ENCODE assay signal across 20 mouse cellular contexts in genomic region chr10:26725255-26725654, GRCm38 (mm10). TPM values are rescaled to one million over a fixed set of nuclear protein-coding genes. Genes with fewer than 3 reads are reported as not detected.
DNase-seq lines count a peak whose midpoint lies in the region; ATAC-seq lines count a peak whose summit lies in the region.
"Had no signal": no experiment of that assay in that cellular context is flagged by ENCODE, and none has a peak within 500 bp of the region (broad histone marks: within the 10 kb centered on the region; RNA-seq: fewer than 3 reads in every experiment).

No protein-coding gene starts in this region.

- intact Hi-C loops in left cerebral cortex, postnatal 25 days (cut with DNase I) = no loop called here

- no peaks in the 10 kb centered on the region for H3K9me3 ChIP-seq in forebrain, embryonic 16.5 days (ENCODE audit: control insufficient read depth, low read length)
- H3K9me3 ChIP-seq: forebrain, embryonic 12.5 days had no signal

- no peak overlapping the region for H3K4me2 ChIP-seq in forebrain, embryonic 16.5 days (ENCODE audit: low read length)
- H3K4me2 ChIP-seq: embryonic facial prominence, embryonic 12.5 days; forebrain, embryonic 12.5 days had no signal

- H3K4me3 ChIP-seq in forebrain, embryonic 16.5 days (replicated peaks; ENCODE audit: low read length) = no peak overlapping the region
- H3K4me3 ChIP-seq: embryonic facial prominence, embryonic 10.5 days; embryonic facial prominence, embryonic 12.5 days; forebrain, embryonic 12.5 days had no signal

- H3K27me3 ChIP-seq in forebrain, embryonic 16.5 days (replicated peaks; ENCODE audit: control insufficient read depth, insufficient read depth, low read length) = no peaks in the 10 kb centered on the region
- H3K27me3 ChIP-seq: embryonic facial prominence, embryonic 12.5 days; forebrain, embryonic 12.5 days had no signal

- H3K36me3 ChIP-seq in forebrain, embryonic 16.5 days (ENCODE audit: control insufficient read depth, insufficient read depth) = no peaks in the 10 kb centered on the region
- H3K36me3 ChIP-seq: embryonic facial prominence, embryonic 10.5 days; embryonic facial prominence, embryonic 12.5 days; forebrain, embryonic 12.5 days had no signal

- no peak overlapping the region for H3K27ac ChIP-seq in forebrain, embryonic 16.5 days (ENCODE audit: low read length)
- H3K27ac ChIP-seq: embryonic facial prominence, embryonic 10.5 days; embryonic facial prominence, embryonic 12.5 days; forebrain, embryonic 12.5 days had no signal

- peak; percentile 91 for ATAC-seq in granulocyte monocyte progenitor cell, adult 5-6 weeks (replicated peaks; ENCODE audit: poor library complexity, severe bottlenecking)
- ATAC-seq in megakaryocyte progenitor cell, adult 5-6 weeks (replicated peaks; ENCODE audit: poor library complexity) = peak; percentile 80
- no peak for ATAC-seq in forebrain, embryonic 16.5 days
- no peak for ATAC-seq in activated CD4-positive, CD25-positive, alpha-beta regulatory T cell, adult 4 months
- ATAC-seq: forebrain, embryonic 14.5 days; forebrain, postnatal 0 days had no signal

- 96% methylated on average over 3 of the region's 3 CpGs for WGBS in forebrain, embryonic 16.5 days

- H3K4me1 ChIP-seq in forebrain, embryonic 16.5 days (replicated peaks; ENCODE audit: control insufficient read depth, insufficient read depth, low read length) = no peaks in the 10 kb centered on the region
- H3K4me1 ChIP-seq: embryonic facial prominence, embryonic 10.5 days; embryonic facial prominence, embryonic 12.5 days; forebrain, embryonic 12.5 days had no signal

- no peak overlapping the region for H3K9ac ChIP-seq in forebrain, embryonic 16.5 days (replicated peaks; ENCODE audit: low read depth, low read length)
- H3K9ac ChIP-seq: embryonic facial prominence, embryonic 12.5 days; forebrain, embryonic 12.5 days; forebrain, postnatal 0 days had no signal

- peak; percentile 6 for DNase-seq in A20 (ENCODE audit: low read depth, low spot score)
- DNase-seq in MEL-GATA-1-ER (ENCODE audit: extremely low read depth, low read depth) = peak; percentile 11
- DNase-seq in left cerebral cortex, postnatal 25 days (ENCODE audit: low spot score in 2 of 2) = no peak
- DNase-seq: adrenal gland, postnatal 10 days; adrenal gland, postnatal 25 days; cerebellum, adult 11 months; cerebellum, adult 18-20 months; cerebellum, adult 8-10 months; cerebellum, adult 9-11 months; cerebellum, postnatal 14 days; cerebellum, postnatal 36 days; forebrain, postnatal 0 days had no signal

RNA-seq across cellular contexts. Expression of gene Arhgap18, which starts 28.0 kb away (rescaled TPM):
- 22.0 and 24.2 TPM in 2 replicates for total RNA-seq in granulocyte monocyte progenitor cell, adult 5-6 weeks (2014; fragmentation: Nextera tagmentation)
- 39.0 and 56.5 TPM in 2 replicates for total RNA-seq in granulocyte monocyte progenitor cell, adult 5-6 weeks (2017)
- total RNA-seq in megakaryocyte progenitor cell, adult 5-6 weeks (2015) = 23.7 and 34.6 TPM in 2 replicates
- total RNA-seq in megakaryocyte progenitor cell, adult 5-6 weeks (2017) = 36.9 and 39.7 TPM in 2 replicates
- polyA plus RNA-seq in forebrain, embryonic 16.5 days (2015; fragmentation: Nextera tagmentation; extraction: Ambion mirVana) = 13.2 and 13.8 TPM in 2 replicates
- polyA plus RNA-seq in activated CD4-positive, CD25-positive, alpha-beta regulatory T cell, adult 4 months (2017; shearing (Covaris generic)) = 10 to 100 TPM; 34.7 to 37.5 TPM
- 10 to 100 TPM in 1 of 2 experiments, 1 to 10 TPM in 1; 8.6 to 10.6 TPM for total RNA-seq in left cerebral cortex, postnatal 25 days (2021)

Comparison
In these comparisons a context has a peak if more than half of its experiments do, and no peak if none do; other contexts are left out.
1. DNase-seq: peak in A20 (single experiment) and MEL-GATA-1-ER (single experiment); none in left cerebral cortex, postnatal 25 days (0 of 2).
2. ATAC-seq: peak in granulocyte monocyte progenitor cell, adult 5-6 weeks (single experiment) and megakaryocyte progenitor cell, adult 5-6 weeks (single experiment); none in forebrain, embryonic 16.5 days (single experiment) and activated CD4-positive, CD25-positive, alpha-beta regulatory T cell, adult 4 months (single experiment).